Mouse (Mus musculus) midbrain, postnatal 0 days (tissue): ENCODE measurements around the gene Tas2r138. TPM values are rescaled to one million over a fixed set of nuclear protein-coding genes. Genes with fewer than 3 reads are reported as not detected.

Experiments
- ATAC-seq: fragments of 200-750 bp; cut with Nextera tagmentation; 2 replicates; pipeline ENCODE4 v1.8.0; 2017; ENCODE audit warnings: moderate number of reproducible peaks, mild to moderate bottlenecking, moderate TSS enrichment, moderate library complexity; ENCODE audit not compliant: low FRiP score
- DNase-seq: peaks from one replicate; pipeline ENCODE4 v3.0.0-alpha.2; 2015; ENCODE audit warnings: low spot score
- H3K27ac ChIP-seq: fragments of 300-500 bp; sonication (generic); 2 replicates; pipeline ENCODE4 v1.5.1; 2014; ENCODE audit warnings: low read depth, mild to moderate bottlenecking, low read length, mixed read lengths
- H3K27me3 ChIP-seq: fragments of 300-500 bp; sonication (generic); 2 replicates; pipeline ENCODE4 v1.6.1; 2014; ENCODE audit warnings: low read length, control low read depth, mixed read lengths; ENCODE audit not compliant: insufficient read depth
- H3K36me3 ChIP-seq: fragments of 300-500 bp; sonication (generic); 2 replicates; pipeline ENCODE4 v1.6.1; 2014; ENCODE audit warnings: low read length, control low read depth, mixed read lengths; ENCODE audit not compliant: insufficient read depth
- H3K4me1 ChIP-seq: fragments of 300-500 bp; sonication (generic); 2 replicates; pipeline ENCODE4 v1.6.1; 2014; ENCODE audit warnings: mild to moderate bottlenecking, control low read depth, antibody characterized with exemption, low read length, mixed read lengths; ENCODE audit not compliant: insufficient read depth
- H3K4me2 ChIP-seq: fragments of 300-500 bp; sonication (generic); 2 replicates; pipeline ENCODE4 v1.6.1; 2014; ENCODE audit warnings: low read depth, mild to moderate bottlenecking, low read length, mixed read lengths; ENCODE audit not compliant: poor library complexity, severe bottlenecking
- H3K4me3 ChIP-seq: fragments of 300-500 bp; sonication (generic); 2 replicates; pipeline ENCODE4 v1.5.1; 2014; ENCODE audit warnings: low read depth, mild to moderate bottlenecking, low read length, moderate library complexity
- H3K9ac ChIP-seq: fragments of 300-500 bp; sonication (generic); replicated peaks from 2 replicates; pipeline ENCODE4 v1.6.1; 2014; ENCODE audit warnings: mild to moderate bottlenecking, low read length, moderate library complexity, mixed read lengths; ENCODE audit not compliant: poor library complexity, severe bottlenecking
- H3K9me3 ChIP-seq: fragments of 300-500 bp; sonication (generic); 2 replicates; pipeline ENCODE4 v1.6.1; 2016; ENCODE audit warnings: low read length, control low read depth
- CTCF ChIP-seq: IDR thresholded peaks from 2 replicates; pipeline ENCODE4 v1.5.1; 2016; ENCODE audit warnings: antibody characterized with exemption, mild to moderate bottlenecking
- WGBS: fragments of 180-500 bp; shearing (Covaris S2); extraction: QIAGEN DNeasy Blood & Tissue Kit; methylation state at CpG from one replicate; pipeline ENCODE4 v1.1.7; 2014; 5-methylcytosine and 5-hydroxymethylcytosine counted together
- polyA plus RNA-seq: library from polyadenylated mRNA; unstranded; fragments of >200 nt; fragmentation: Nextera tagmentation; extraction: Ambion mirVana; gene quantifications from 2 replicates; pipeline ENCODE4 v1.2.1, GENCODE M21; 2015
- total RNA-seq: library from RNA; depleted of rRNA; stranded (reverse); fragments of >200 nt; gene quantifications from 2 replicates; pipeline ENCODE4 v1.2.3, GENCODE M21; 2014; rRNA removed

Tas2r138 gene
- total and polyA plus RNA-seq, 2 experiments from 2014 or later, result not detected

DNA sequence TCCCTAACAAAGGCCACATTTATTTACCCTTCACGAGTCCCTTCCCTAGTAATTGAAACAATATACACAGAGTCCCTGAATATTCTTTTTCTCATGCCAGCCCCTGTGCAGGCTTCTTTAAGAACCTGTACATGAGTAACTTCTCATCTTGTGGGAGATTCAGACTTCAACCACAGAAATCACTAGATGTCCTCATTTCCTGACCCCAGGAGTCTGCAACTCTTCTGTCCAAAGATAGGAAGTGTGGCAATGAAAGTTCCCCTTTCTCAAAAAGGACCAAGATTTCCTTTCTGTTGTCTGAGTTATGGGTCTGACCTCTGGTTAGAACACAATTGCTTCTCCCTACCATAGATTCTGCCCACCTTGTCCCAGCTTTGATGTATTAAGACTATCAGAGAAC lies 36.8 kb downstream of the Tas2r138 start:
- Histone ChIP-seq H3K4me1 (no peaks in the 10 kb centered on the region), H3K27ac (no peak overlapping the region), H3K27me3 (no peaks in the 10 kb centered on the region), H3K4me2 (no peak overlapping the region), H3K9me3 (no peaks in the 10 kb centered on the region), H3K9ac (no peak overlapping the region), H3K4me3 (no peak overlapping the region), H3K36me3 (no peaks in the 10 kb centered on the region)
- no peak for TF ChIP-seq CTCF
- ATAC-seq (no peak), DNase-seq (no peak)
- WGBS, result 87% methylated on average over 1 of the region's 1 CpGs

DNA sequence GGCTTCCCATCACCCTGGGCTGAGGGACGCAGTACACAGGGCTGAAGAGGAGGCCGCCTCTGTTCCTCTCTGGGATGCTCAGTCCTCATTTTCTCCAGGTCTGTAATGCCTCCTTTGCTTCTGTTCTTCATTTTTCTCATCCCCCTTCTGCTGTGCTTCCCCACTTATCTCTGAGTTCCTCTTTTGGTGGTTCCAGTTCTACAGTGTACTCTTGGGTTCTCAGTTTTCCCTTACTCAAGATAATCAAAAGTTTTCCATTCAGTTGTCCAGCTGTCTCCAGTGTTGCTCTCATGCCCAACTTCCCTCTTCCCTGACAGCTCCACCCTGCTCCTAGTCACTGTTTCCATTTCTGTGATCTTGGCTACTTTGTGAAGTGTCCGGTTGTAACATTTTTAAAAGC lies 39.5 kb downstream of the Tas2r138 start:
- Histone ChIP-seq H3K4me3 (no peak overlapping the region), H3K9me3 (no peaks in the 10 kb centered on the region), H3K9ac (no peak overlapping the region), H3K4me2 (no peak overlapping the region), H3K4me1 (no peaks in the 10 kb centered on the region), H3K27me3 (no peaks in the 10 kb centered on the region), H3K27ac (no peak overlapping the region), H3K36me3 (no peaks in the 10 kb centered on the region)
- no peak for TF ChIP-seq CTCF
- no peak for DNase-seq
- WGBS, result 97% methylated on average over 3 of the region's 3 CpGs
- no peak for ATAC-seq

DNA sequence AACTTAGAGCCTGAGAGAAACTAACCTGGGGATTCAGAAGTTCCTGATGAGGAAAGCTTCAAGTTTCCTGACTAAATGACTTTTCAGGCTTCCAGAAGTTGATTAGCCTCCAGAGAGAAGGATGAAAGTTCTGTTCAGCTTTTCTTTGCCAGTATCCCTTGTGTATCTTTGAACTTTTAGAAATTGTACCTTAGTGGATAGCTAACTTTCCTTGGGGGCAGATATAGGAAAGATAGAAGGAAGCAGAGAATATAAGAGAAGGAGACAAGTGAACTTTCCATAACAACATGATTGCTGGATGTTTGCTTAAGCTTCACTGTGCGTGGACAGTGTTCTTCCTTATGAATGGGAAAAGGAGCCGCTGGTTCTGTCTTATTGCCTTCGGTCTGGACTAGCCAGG lies 43.9 kb downstream of the Tas2r138 start, which contains the start of gene Olfr460:
Olfr460 (plus strand) TSS at position 301 of the 400 bp plus-strand sequence.
- WGBS, result 96% methylated on average over 3 of the region's 3 CpGs
- no peak within 1 kb of the TSS for H3K9ac ChIP-seq
- no peaks in the 10 kb centered on the region for H3K27me3 ChIP-seq
- DNase-seq, result no peak
- no peak for ATAC-seq
- no peak within 1 kb of the TSS for H3K4me3 ChIP-seq
- TF ChIP-seq CTCF, result no peak
- H3K9me3 ChIP-seq, result no peaks in the 10 kb centered on the region
- H3K4me2 ChIP-seq, result no peak within 1 kb of the TSS
- H3K27ac ChIP-seq, result no peak within 1 kb of the TSS
- no peaks in the 10 kb centered on the region for H3K36me3 ChIP-seq
- H3K4me1 ChIP-seq, result no peaks in the 10 kb centered on the region

Other genes with a start within 250 kb of the Tas2r138 start
- gene E330009J07Rik, start 177.2 kb downstream of the Tas2r138 start, total RNA-seq, result 20.0 and 23.6 TPM in 2 replicates
- gene E330009J07Rik, start 177.2 kb downstream of the Tas2r138 start, polyA plus RNA-seq, result 6.7 and 7.8 TPM in 2 replicates
- gene Wee2, start 174.2 kb downstream of the Tas2r138 start, total RNA-seq, result 0.16 and 0.38 TPM in 2 replicates
- gene Wee2, start 174.2 kb downstream of the Tas2r138 start, polyA plus RNA-seq, result 0.14 TPM in 1 of 2 replicates, not detected in the other
- gene Ssbp1, start 142.0 kb downstream of the Tas2r138 start, total RNA-seq, result 14.9 and 18.6 TPM in 2 replicates
- gene Ssbp1, start 142.0 kb downstream of the Tas2r138 start, polyA plus RNA-seq, result 71.7 and 73.7 TPM in 2 replicates
- 0.44 TPM in 1 of 2 replicates, not detected in the other for gene Tas2r137, start 122.1 kb downstream of the Tas2r138 start, total RNA-seq
- not detected in 2 replicates for gene Tas2r137, start 122.1 kb downstream of the Tas2r138 start, polyA plus RNA-seq
- gene Tas2r108, start 119.8 kb downstream of the Tas2r138 start, total RNA-seq, result 0.16 and 0.99 TPM in 2 replicates
- not detected in 2 replicates for gene Tas2r108, start 119.8 kb downstream of the Tas2r138 start, polyA plus RNA-seq
- gene Prss37, start 93.8 kb downstream of the Tas2r138 start, total RNA-seq, result not detected in 2 replicates
- gene Prss37, start 93.8 kb downstream of the Tas2r138 start, polyA plus RNA-seq, result not detected in 2 replicates
- gene Olfr461, start 58.3 kb downstream of the Tas2r138 start, total RNA-seq, result not detected in 2 replicates
- gene Olfr461, start 58.3 kb downstream of the Tas2r138 start, polyA plus RNA-seq, result 0.29 TPM in 1 of 2 replicates, not detected in the other
- gene Olfr460, start 43.8 kb downstream of the Tas2r138 start, total RNA-seq, result 0.05 TPM in 1 of 2 replicates, not detected in the other
- gene Olfr460, start 43.8 kb downstream of the Tas2r138 start, polyA plus RNA-seq, result not detected in 2 replicates
- gene Clec5a, start 27.5 kb downstream of the Tas2r138 start, total RNA-seq, result 2.1 TPM in 1 of 2 replicates, not detected in the other
- 0.52 and 0.79 TPM in 2 replicates for gene Clec5a, start 27.5 kb downstream of the Tas2r138 start, polyA plus RNA-seq
- gene Mgam, start 15.5 kb upstream of the Tas2r138 start, total RNA-seq, result 1.1 and 1.8 TPM in 2 replicates
- 0.11 and 0.26 TPM in 2 replicates for gene Mgam, start 15.5 kb upstream of the Tas2r138 start, polyA plus RNA-seq